Mouse (Mus musculus) liver, embryonic 18 days (tissue): ENCODE measurements around the gene Ikbkg. TPM values are rescaled to one million over a fixed set of nuclear protein-coding genes. Genes with fewer than 3 reads are reported as not detected.

ENCODE experiments used
- polyA plus RNA-seq: library from polyadenylated mRNA; depleted of rRNA; stranded (reverse); fragments of >200 nt; gene quantifications from 2 replicates; pipeline ENCODE4 v1.2.3, GENCODE M21; 2012; rRNA removed

The Ikbkg gene
- polyA plus RNA-seq = 18.2 and 19.2 TPM in 2 replicates

GRCm38 (mm10) chrX:74392535-74393443, at the start of gene Ikbkg, which contains the start of gene Fam3a:
Ikbkg (plus strand) TSS chrX:74393290.
Fam3a (minus strand) TSS chrX:74393272.

GRCm38 (mm10) chrX:74353467-74353770, 39.7 kb upstream of the Ikbkg start, which contains the start of gene Lage3:
Lage3 (minus strand) TSS chrX:74353618.

GRCm38 (mm10) chrX:74372888-74373549, 20.1 kb upstream of the Ikbkg start, which contains the start of the genes Ubl4a and Slc10a3:
Ubl4a (minus strand) TSS chrX:74373218.
Slc10a3 (minus strand) TSS chrX:74373349.

GRCm38 (mm10) chrX:74428826-74429276, 35.8 kb downstream of the Ikbkg start, which contains the start of gene G6pdx:
G6pdx (minus strand) TSS chrX:74429194.

GRCm38 (mm10) chrX:74481349-74481885, 88.3 kb downstream of the Ikbkg start, which contains the start of gene Gm6880:
Gm6880 (minus strand) TSS chrX:74481399.

Other genes with a start within 250 kb of the Ikbkg start
- gene Tex28, start 225.5 kb upstream of the Ikbkg start, polyA plus RNA-seq = not detected in 2 replicates
- gene Tktl1, start 216.0 kb upstream of the Ikbkg start, polyA plus RNA-seq = not detected in 2 replicates
- 78.2 and 95.5 TPM in 2 replicates for gene Flna, start 143.5 kb upstream of the Ikbkg start, polyA plus RNA-seq
- gene Emd, start 138.6 kb upstream of the Ikbkg start, polyA plus RNA-seq = 21.0 and 25.4 TPM in 2 replicates
- gene Rpl10, start 122.5 kb upstream of the Ikbkg start, polyA plus RNA-seq = 1,323 and 1,359 TPM in 2 replicates
- 27.9 and 31.7 TPM in 2 replicates for gene Taz, start 111.4 kb upstream of the Ikbkg start, polyA plus RNA-seq
- gene Dnase1l1, start 111.0 kb upstream of the Ikbkg start, polyA plus RNA-seq = 12.3 and 12.4 TPM in 2 replicates
- gene Atp6ap1, start 96.2 kb upstream of the Ikbkg start, polyA plus RNA-seq = 78.4 and 81.0 TPM in 2 replicates
- gene Gdi1, start 88.3 kb upstream of the Ikbkg start, polyA plus RNA-seq = 114 and 163 TPM in 2 replicates
- gene Fam50a, start 80.3 kb upstream of the Ikbkg start, polyA plus RNA-seq = 17.1 and 18.8 TPM in 2 replicates
- 2.4 and 3.7 TPM in 2 replicates for gene Plxna3, start 64.2 kb upstream of the Ikbkg start, polyA plus RNA-seq
- 42.7 and 52.1 TPM in 2 replicates for gene Lage3, start 39.7 kb upstream of the Ikbkg start, polyA plus RNA-seq
- gene Ubl4a, start 20.1 kb upstream of the Ikbkg start, polyA plus RNA-seq = 19.6 and 21.6 TPM in 2 replicates
- 4.5 and 4.9 TPM in 2 replicates for gene Slc10a3, start 19.9 kb upstream of the Ikbkg start, polyA plus RNA-seq
- 13.7 and 15.3 TPM in 2 replicates for gene Fam3a, start within 50 bp of the Ikbkg start, polyA plus RNA-seq
- gene G6pdx, start 35.9 kb downstream of the Ikbkg start, polyA plus RNA-seq = 23.5 and 26.4 TPM in 2 replicates
- gene Gm6880, start 88.1 kb downstream of the Ikbkg start, polyA plus RNA-seq = not detected in 2 replicates
- not detected in 2 replicates for gene Olfr1326-ps1, start 181.6 kb downstream of the Ikbkg start, polyA plus RNA-seq
- gene Olfr1325, start 199.4 kb downstream of the Ikbkg start, polyA plus RNA-seq = not detected in 2 replicates